Mouse (Mus musculus): ENCODE data around the gene Slu7.

Gene Slu7

DNA sequence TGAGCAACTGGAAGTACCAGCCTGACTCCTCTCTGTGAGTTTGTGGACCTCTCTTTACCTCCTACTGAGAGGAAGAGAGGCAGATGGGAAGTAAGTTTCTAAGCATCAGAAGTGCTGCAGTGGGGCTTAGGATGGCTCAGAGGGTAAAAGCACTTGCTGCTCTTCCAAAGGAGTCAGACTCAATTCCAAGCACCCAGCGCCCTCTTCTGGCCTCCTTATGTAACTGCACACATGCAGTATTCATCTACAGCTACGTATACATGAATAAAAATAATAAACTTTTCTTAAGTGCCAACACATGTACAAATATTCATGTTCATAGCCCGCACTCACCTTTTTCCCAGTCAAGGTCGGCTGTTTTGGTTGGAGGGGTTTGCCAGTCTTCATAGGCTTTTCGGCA, 9.2 kb upstream of the Slu7 start:
- peak; percentile 19 for DNase-seq (ENCODE audit: low read depth, low spot score)

DNA sequence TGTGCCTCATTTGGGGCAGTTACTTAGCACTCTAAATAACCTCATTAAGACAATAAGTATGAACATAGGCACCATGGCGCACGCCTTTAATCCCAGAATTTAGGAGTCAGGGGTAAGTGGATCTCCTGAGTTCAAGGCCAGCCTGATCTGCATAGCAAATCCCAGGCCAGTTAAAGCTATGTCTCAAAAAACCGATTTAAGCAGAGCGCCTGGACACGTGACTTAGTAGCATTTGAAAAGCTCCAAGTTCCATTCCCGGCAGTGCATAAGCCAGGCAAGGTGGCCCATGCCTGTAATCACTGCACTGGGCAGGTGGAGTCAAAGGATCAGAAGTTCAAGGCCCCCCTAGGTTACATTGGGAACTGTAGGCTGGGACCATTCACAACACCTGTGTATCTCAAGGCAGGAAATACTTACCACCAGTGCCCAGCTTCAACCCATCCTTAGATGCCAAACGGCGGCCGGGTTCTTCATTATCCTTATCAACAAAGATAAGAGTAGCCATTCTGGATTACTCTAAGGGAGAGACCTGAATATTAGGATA, 8.3 kb upstream of the Slu7 start:
- no peak for DNase-seq (ENCODE audit: low read depth, low spot score)

DNA sequence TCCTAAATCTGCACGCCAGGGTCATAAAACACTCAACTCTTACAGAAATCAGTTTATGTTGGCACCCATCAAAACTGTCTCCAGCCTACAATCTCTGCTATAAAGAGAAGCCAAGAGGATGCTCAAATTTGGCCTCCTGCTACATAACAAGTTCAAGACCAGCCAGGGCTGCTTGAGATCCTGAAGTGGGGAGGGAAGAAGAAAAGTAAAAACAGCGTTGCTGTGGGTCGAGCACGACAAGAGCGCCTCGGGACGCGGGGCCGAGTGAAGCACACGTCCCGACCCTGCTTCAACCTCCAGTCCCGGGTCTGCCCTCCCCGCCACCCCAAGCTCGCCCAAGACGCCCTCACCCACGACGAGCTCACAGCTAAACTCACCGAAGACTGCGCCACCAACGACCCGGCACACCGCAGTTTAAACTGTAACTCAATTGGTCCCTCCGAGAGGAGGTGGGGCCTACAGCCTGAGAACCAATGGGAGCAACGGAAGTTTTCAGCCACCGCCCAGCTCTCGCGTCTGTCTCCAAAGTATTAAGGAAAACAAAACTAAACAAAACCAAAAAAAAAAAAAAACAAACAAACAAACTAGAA, 7.6 kb upstream of the Slu7 start, which contains the start of gene Pttg1:
Gene Pttg1 (minus strand): TSS at position 428 of the 590 bp plus-strand sequence.
- DNase-seq (ENCODE audit: low read depth, low spot score): peak; percentile 94

DNA sequence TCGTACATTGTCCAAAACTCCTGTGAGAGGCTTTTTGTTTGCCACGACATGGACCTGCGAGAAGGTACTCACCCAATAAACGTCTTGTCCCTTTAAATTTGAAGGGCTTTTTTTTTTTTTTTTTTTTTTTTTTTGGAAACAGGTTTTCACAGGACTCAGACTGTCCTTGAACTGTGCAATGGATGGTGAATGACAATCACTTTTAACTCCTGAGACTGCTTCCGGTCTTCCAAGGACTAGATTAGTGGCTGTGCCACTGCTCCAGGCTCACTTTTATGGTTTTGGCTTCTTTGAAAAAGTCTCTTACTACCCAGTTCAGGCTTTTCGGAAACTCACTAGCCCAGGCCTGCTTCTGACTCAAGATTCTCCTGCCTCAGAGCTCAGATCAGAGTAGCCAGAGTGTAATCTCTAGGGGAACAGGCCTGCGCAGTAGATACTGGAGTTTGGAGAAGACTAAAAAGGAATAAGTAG, 7.1 kb upstream of the Slu7 start:
- DNase-seq (ENCODE audit: low read depth, low spot score): peak; percentile 48

DNA sequence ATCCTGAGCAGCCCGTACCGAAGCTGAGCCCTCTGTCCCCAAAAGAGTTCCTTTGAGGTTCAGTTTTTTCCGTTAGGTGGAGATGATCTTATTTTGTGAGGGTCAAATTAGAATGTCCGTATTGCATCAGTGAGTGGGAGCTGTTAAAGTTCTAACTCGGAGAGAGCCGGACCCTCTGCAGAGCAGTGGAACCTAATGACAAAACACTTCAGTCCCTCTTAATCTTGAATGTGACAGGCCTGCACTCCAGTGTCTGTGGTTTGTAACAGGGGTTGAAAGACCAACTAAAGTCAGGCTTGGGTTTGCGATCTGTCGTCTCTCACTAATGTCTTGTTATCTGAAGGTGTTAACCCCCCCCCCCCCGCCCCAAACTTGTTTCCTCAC, 472 bp downstream of the Slu7 start:
- DNase-seq (ENCODE audit: low read depth, low spot score): no peak

DNA sequence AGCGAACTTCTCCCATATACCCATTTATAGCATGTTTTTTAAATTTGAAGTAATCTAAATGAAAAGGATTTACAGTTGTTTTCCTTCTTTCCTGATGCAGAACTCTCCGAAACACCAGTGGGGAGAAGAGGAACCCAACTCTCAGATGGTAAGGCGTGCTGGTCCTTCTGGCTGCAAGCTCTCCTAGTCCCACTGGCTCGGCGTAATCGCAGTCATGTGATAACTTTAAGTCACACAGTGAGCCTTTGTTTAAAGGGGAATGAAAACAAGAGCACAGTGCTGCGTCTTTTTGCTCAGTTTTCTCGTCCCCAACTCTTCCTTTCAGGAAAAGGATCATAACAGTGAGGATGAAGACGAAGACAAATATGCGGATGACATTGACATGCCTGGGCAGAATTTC, 7.6 kb downstream of the Slu7 start:
- DNase-seq (ENCODE audit: low read depth, low spot score): no peak

DNA sequence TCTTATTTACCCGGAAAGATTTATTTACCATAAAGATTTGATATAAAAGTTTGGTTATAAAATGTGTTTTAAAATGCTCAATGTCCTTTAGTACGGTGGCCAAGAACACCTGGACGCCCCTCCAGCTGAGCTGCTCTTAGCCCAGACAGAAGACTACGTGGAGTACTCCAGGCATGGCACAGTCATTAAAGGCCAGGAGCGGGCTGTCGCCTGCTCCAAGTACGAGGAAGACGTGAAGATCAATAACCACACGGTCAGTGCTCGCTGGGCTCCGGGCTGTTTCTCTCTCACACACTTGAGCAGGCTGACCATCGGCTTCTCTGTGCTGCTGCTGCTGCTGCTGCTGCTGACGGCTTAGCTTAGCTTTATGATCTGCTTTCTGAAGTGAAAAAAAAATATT, 9.6 kb downstream of the Slu7 start:
- no peak for DNase-seq (ENCODE audit: low read depth, low spot score)

DNA sequence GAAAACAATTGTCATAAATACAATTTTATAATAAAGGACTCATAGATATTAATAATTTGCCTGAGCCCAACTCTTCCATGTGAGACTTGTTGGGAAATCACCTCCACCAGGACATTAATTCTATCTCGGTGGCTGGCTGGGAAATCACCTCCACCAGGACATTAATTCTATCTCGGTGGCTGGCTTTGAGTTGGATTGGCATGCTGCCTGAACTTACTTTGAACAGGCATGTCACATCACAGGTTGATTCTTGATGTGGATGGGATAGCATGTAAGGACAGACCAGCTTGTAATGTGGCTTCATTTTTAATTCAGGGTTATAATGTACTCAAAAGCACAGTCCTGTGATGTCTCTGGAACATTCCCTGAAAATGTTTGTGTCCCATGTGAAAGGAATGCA, 16.4 kb downstream of the Slu7 start:
- no peak for DNase-seq (ENCODE audit: low read depth, low spot score)

DNA sequence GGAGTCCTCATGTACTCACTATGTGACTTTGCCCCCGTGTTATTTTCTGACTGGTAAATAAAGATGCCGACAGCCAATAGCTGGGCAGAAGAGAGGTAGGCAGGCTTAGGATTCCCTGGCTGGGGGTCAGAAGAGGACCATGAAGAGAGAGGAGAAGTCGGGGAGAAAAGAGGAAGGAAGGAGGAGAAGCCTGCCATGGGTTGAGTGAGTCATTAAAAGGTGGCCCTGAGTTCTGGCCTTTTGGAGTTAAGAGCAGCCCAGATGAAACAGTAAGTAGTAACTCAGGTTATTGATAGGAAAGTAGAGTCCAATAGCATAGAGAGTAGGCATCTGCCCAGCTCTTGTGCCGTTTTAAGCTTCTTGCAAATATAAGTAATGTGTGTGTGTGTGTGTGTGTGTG, 17.8 kb downstream of the Slu7 start:
- no peak for DNase-seq (ENCODE audit: low read depth, low spot score)

DNA sequence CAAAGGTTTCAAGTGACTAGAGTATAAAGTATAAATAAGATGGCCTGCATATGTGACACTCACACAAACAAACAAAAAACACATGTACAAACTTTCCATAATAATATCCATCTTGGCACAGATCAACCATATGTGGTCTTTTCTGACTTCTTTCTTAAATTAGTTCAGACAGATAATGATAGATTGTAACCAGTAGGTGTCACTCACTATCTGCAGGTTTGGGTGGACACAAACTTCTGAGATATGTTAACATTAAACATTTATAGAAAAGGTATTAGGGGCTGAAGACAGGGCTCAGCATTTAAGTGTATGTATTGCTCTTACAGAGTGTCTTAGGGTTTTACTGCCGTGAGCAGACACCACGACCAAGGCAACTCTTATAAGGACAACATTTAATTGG, 18.7 kb downstream of the Slu7 start:
- no peak for DNase-seq (ENCODE audit: low read depth, low spot score)

DNA sequence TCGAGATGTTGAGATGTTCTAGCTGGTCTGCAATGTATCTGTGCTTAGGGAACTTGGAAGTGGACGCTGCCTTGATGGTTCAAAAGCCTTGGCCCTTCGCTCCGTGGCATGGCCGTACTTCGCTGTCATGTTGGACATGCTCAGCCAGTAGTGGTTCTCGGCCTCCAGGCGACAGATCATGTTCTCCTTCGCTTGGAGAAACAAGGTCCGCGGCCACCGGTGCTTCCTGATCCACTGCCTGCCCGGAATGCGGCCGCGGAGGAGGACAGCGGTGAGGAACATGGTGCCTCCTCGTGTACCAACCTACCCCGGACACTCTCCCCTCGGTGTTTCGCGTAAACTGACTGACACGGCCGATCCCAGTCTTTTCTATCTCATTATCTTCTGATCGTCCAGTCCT, 29.7 kb downstream of the Slu7 start:
- DNase-seq (ENCODE audit: low read depth, low spot score): no peak

DNA sequence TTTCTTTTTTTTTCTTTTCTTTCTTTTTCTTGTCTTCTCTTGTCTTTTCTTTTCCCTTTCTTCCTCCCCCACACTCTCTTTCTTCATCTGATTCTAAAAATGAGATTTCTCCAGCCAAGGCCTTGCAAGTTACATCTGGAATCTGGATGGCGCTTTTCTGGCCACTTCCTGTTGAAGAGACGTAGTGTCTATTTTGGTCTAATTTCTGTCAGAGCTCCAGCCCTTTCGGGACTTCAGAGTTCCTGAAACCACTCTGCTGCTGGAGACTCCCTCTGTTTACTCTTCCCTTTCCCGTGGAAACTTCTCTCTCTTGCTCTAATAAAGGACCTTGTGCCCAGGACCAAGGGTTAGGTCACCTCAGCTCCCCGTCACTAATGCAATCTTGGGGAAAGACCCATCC, 36.6 kb downstream of the Slu7 start:
- DNase-seq (ENCODE audit: low read depth, low spot score): no peak

DNA sequence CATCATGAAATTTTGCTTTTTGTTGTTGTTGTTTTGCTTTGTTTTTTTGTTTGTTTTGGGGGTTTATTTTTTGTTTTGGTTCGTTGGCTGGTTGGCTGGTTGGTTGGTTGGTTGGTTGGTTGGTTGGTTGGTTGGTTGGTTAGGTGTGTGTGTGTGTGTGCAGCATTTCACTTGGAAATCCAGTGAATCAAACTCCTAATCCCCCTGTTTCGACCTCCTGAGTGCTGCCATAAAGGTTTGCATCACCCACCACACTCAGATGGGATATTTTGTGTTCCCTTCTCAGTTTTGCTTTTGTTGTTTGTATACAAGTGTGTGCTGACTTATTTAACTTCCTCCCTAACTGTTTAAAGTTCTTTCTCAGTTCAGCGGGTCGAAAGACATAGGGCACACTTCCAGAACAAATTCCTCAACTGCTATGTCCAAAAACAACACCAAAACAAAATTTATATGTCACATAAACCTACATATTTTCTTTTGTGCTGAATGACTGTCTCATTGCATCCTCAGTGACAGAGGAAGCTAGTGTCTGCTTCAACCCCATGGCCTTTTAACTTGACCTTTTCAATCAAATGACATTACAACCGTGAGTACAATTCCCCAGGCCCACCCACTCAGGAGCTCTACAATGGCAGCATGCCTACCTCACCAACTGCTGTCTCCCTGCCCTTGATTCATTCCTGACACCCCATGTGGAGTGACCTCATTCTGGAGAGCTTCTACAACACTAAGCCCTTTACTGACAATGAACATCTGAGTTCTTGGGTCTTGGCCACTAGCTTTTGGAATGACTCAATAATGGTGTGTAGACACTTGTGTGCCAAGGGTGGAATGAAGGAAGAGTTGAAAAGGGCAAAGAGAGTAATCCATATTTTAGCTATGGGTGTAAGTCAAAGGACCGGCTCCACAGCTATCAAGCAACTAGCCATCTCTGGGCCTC, 37.6 kb downstream of the Slu7 start:
- no peak for DNase-seq (ENCODE audit: low read depth, low spot score)

DNA sequence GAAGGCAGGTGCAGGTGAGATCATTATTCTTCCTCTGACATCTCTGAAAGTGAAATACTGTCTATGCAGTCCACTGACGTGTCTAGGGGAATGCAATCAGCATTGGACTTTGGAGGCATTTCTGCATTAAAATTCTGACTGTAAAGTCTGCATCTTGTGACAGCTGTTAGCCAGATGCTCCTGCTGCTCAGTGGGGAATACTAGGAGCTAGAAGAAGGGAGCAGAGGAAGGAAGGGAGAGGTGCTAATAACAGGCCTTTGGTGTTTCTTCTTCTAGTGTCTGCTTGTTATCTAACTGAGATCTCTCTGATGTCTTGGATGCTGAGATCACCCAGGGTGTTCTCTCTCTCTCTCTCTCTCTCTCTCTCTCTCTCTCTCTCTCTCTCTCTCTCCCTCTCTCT, 39.6 kb downstream of the Slu7 start:
- no peak for DNase-seq (ENCODE audit: low read depth, low spot score)

DNA sequence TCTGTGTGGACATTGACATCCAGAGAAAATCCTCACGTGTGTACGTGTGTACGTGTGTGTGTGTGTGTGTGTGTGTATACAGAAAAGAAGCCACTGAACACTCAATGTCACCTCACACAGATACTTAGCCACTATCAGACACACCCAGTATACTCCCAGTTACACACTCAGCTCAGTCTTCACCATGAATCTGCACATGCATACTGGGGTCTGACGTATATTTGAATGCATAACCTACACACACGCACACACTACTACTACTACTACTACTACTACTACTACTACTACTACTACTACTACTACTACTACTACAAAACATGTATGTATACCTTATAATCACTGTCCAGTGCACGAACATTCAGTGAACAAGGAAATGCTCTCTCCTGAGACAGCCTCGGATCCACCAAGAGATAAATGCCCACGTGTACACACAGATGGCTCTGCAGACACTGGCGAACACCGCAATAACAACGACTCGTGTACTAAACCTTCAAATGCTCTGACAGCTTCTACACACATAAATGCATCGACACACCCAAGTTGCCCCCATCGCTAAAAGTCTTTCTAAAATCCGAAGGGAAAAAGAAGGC, 40.2 kb downstream of the Slu7 start:
- no peak for DNase-seq (ENCODE audit: low read depth, low spot score)

DNA sequence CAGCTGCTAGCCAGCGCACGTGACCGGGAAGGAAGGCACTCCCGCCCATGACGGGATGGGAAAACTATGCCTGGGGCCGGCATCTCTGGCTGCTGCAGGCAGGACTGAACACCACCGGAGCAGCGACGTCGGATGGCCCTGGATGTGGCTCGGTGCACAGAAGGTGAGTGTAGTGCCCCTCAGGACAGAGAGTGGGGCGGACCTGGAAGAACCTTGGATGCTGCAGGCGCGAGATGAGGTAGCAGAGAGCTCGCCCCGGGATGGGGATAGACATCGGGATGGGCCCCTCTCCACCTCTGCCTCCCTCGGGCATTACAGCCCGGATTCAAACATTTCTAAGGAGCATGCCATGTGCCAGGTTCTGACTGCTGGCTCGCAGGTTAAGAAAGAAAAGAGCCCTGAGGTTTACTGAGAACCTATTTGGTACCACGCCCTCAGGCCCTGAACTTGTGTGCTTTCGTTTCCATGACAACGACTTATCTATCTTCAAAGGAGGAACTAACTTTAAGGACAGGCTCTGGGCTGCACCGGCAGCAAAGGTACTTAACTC, 40.8 kb downstream of the Slu7 start, which contains the start of gene C1qtnf2:
Gene C1qtnf2 (plus strand): TSS at position 52 of the 550 bp plus-strand sequence.
- DNase-seq (ENCODE audit: low read depth, low spot score): no peak

DNA sequence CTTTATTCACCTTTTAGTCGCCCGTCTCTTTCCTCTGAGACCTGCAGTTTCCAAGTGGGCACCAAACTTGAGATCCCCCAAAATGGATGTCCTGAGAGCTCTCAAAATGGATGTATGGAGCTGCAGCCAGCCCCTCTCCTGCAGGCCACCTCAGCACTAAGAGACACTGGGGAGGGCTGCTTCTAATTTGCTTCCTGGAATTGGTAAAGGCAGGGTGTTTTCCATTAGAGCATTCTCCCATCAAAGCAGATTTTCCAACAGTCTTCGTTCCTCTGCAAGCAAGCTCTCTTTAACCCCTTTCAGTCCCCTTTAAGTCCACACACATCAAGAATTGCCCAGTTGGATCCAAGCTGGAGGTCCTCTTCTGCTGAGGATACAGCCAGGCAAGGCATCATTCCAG, 45.8 kb downstream of the Slu7 start:
- DNase-seq (ENCODE audit: low read depth, low spot score): no peak

DNA sequence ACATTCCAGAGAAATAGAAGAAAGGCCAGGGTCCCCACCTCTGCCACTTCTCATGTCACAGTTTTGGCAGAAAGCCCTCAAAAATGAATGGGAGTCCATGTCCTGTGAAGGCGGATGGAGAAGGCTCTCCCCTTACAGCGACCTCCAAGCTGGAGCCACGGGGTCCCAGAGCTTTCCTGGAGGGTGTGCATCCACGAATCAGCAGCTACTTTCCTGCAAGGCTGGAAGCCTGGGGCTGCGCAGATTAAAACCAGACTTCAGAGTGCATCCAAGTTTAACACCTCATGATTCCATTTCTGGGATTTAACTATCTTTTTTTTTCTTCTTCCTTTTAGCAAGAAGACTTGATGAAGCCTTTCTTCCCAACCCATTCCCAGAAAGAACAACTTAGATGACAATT, 47.0 kb downstream of the Slu7 start:
- DNase-seq (ENCODE audit: low read depth, low spot score): no peak

DNA sequence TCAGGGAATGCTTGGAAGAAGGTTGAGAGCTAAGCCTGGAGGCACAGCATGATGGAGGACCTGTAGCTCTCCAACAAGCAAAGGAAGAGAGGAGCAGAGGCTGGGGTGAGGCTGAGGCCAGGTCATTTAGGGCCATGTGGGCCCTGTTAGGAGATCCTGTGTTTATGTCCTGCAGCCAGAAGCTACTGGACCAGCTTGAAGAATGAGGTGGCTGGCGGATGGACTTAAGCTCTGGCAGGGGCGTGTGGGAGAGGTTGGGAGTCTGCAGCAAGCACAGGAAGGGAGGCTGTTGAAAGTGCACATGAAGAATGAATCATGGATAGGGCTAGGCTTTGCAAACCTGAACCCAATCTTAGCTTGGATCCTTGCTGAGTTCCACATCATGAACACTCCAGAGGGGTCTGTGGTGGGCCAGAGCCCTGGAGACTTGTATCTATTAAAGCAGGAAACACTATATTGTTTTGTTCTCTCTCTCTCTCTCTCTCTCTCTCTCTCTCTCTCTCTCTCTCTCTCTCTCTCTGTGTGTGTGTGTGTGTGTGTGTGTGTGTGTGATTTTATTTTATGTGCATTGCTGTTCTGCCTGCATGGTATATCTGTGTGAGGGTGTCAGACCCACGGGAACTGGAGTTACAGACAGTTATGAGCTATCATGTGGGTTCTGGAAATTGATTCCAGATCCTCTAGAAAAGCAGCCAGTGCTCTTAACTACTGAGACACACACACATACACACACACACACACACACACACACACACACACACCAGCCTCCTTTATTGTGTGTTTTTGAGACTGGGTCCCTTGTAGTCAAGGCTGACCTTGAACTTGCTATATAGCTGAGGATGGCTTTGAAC, 48.4 kb downstream of the Slu7 start:
- DNase-seq (ENCODE audit: low read depth, low spot score): no peak

DNA sequence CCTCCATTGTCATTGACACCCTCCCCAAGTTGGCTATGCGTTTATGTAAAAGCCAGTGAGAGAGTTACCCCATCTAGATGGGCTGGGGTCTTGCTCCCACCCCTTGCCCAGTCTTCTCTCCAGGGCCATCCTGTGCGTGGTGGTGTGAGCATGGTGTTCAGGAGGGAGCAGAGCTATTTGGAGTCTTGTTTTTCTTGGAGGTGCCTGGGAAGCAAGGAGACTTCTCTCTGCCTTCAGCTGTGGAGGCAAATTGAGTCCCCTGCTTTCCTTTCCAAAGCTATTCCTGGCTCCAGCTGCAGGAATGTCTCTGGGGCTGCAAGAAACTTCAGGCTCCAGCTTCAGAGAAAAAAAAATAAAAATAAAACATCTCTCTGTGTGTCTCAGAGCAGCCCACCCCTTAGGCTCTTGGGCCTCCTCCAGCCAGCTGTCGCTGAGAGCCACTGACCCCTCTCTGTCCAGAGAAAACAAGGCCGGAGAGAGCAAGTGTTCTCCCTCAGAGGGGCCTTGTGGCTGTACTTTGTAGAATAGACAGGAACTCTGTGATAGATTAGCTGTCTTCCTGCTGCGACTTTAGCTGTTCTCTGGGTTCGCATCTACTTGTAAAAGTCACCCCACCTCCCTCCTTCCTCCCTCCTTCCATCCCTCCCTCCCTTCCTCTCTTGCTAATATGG, 49.7 kb downstream of the Slu7 start:
- DNase-seq (ENCODE audit: low read depth, low spot score): no peak

DNA sequence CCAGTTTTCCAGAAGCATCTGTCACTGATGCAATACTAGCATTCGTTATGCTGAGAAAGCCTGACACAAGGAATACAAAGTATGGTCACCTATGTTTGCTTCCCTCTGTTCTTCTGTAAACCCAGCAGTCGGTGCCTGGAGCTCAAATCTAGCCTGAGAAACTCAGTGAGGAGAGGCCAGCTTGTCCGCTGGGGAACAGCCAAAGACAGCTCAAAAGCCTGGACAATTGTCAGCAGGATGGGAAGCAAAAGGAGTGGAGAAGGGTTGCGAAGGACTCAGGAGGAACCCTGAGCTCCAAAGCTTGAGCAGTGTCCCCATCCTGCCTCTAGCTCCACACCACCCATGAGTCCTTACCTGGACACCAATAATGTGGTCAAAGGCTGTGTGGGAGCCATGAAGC, 50.5 kb downstream of the Slu7 start:
- no peak for DNase-seq (ENCODE audit: low read depth, low spot score)

All from 3T3-L1 (cell line).